Mouse (Mus musculus) kidney, adult 2 months (tissue): ENCODE measurements around the gene Tnfrsf9.

Experiments
- CTCF ChIP-seq: fragments of 200-500 bp; conservative IDR thresholded peaks from 2 replicates; pipeline ENCODE4 v1.5.1; 2011; ENCODE audit warnings: low read depth, mild to moderate bottlenecking, control low read depth, low read length, moderate library complexity, mixed read lengths; ENCODE audit not compliant: insufficient read depth, insufficient read length
- POLR2A ChIP-seq: fragments of 200-500 bp; IDR thresholded peaks from one replicate; pipeline ENCODE4 v1.6.1; 2011; ENCODE audit warnings: low read depth, low read length, control low read depth

DNA sequence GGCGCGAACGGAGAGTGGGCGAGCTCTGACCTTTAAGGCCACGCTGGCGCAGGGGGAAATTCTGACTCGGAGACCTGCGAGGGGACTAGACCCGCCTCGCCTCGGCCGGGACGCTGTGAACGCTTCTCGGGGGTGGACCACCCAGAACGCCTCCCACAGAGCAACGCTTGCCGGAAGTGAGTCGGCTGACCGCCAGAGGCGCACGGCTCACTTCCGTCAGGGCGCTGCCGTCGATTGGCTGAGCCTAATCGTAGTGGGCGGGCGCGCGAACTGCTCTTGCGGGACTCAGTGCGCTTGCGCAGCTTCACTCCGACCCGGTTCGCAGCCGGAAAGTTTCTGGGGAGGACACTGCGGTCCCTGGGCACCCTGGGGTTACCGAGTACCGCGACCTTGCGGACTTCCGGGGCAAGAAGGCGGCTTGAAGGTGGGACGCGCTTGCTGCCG, at the start of gene Tnfrsf9, which contains the start of gene Park7:
- TF ChIP-seq CTCF, result peak; percentile 63
- peak; percentile 65 for TF ChIP-seq POLR2A
